Mouse (Mus musculus) midbrain, embryonic 14.5 days (tissue): ENCODE results near the gene Ssna1. TPM values are rescaled to one million over a fixed set of nuclear protein-coding genes. Genes with fewer than 3 reads are reported as not detected.

Source experiments
- ATAC-seq: fragments of 200-750 bp; cut with Nextera tagmentation; 2 replicates; pipeline ENCODE4 v1.8.0; 2017; ENCODE audit warnings: moderate number of reproducible peaks, moderate library complexity; ENCODE audit not compliant: low FRiP score, low TSS enrichment
- DNase-seq: peaks from one replicate; pipeline ENCODE4 v3.0.0-alpha.2; 2015
- H3K27ac ChIP-seq: fragments of 300-500 bp; sonication (generic); replicated peaks from 2 replicates; pipeline ENCODE4 v1.5.1; 2014; ENCODE audit warnings: mild to moderate bottlenecking, low read depth, low read length, moderate library complexity
- H3K27me3 ChIP-seq: fragments of 300-500 bp; sonication (generic); 2 replicates; pipeline ENCODE4 v1.6.1; 2014; ENCODE audit warnings: low read length, control low read depth, mixed read lengths; ENCODE audit not compliant: control insufficient read depth, insufficient read depth
- H3K36me3 ChIP-seq: fragments of 300-500 bp; sonication (generic); 2 replicates; pipeline ENCODE4 v1.6.1; 2014; ENCODE audit warnings: low read length, control low read depth; ENCODE audit not compliant: control insufficient read depth, insufficient read depth
- H3K4me1 ChIP-seq: fragments of 300-500 bp; sonication (generic); 2 replicates; pipeline ENCODE4 v1.6.1; 2014; ENCODE audit warnings: mild to moderate bottlenecking, antibody characterized with exemption, low read length, control low read depth; ENCODE audit not compliant: control insufficient read depth, insufficient read depth
- H3K4me2 ChIP-seq: fragments of 300-500 bp; sonication (generic); 2 replicates; pipeline ENCODE4 v1.6.1; 2014; ENCODE audit warnings: mild to moderate bottlenecking, low read length, moderate library complexity
- H3K4me3 ChIP-seq: fragments of 300-500 bp; sonication (generic); replicated peaks from 2 replicates; pipeline ENCODE4 v1.5.1; 2014; ENCODE audit warnings: low read depth, low read length
- H3K9ac ChIP-seq: fragments of 300-500 bp; sonication (generic); replicated peaks from 2 replicates; pipeline ENCODE4 v1.6.1; 2014; ENCODE audit warnings: mild to moderate bottlenecking, low read length, moderate library complexity
- H3K9me3 ChIP-seq: fragments of 300-500 bp; sonication (generic); 2 replicates; pipeline ENCODE4 v1.6.1; 2016; ENCODE audit warnings: low read length, control low read depth, mixed read lengths; ENCODE audit not compliant: control insufficient read depth
- whole genome bisulfite sequencing: fragments of 180-500 bp; shearing (Covaris S2); extraction: QIAGEN DNeasy Blood & Tissue Kit; methylation state at CpG from one replicate; pipeline ENCODE4 v1.1.7; 2014; 5-methylcytosine and 5-hydroxymethylcytosine counted together
- polyA plus RNA-seq: library from polyadenylated mRNA; unstranded; fragments of >200 nt; fragmentation: Nextera tagmentation; extraction: Ambion mirVana; gene quantifications from 2 replicates; pipeline ENCODE4 v1.2.1, GENCODE M21; 2014

The Ssna1 gene
- polyA plus RNA-seq, 1 experiment from 2014 or later = 196 TPM

GRCm38 (mm10) chr2:25292054-25292544 lies 19.9 kb upstream of the Ssna1 start:
- 0 out of 2 replicates have a peak, but pooled peaks cover 5% of the 10 kb centered on the region for H3K4me1 ChIP-seq
- ATAC-seq = no peak

GRCm38 (mm10) chr2:25291184-25292053 lies 19.2 kb upstream of the Ssna1 start:
- H3K27me3 ChIP-seq = peaks cover 59% of the 10 kb centered on the region
- H3K9ac ChIP-seq = no peak overlapping the region
- peaks cover 8% of the 10 kb centered on the region; the same call in 1 of the 2 replicates for H3K36me3 ChIP-seq
- ATAC-seq (no peak), DNase-seq (no peak)
- H3K27ac ChIP-seq = no peak overlapping the region
- H3K9me3 ChIP-seq = no peaks in the 10 kb centered on the region
- 5% methylated on average over 32 of the region's 32 CpGs for WGBS
- peak overlapping the region; percentile 22; the same call in 1 of the 2 replicates for H3K4me3 ChIP-seq
- H3K4me2 ChIP-seq = peak overlapping the region; percentile 49
- H3K4me1 ChIP-seq = 0 out of 2 replicates have a peak, but pooled peaks cover 5% of the 10 kb centered on the region

More at GRCm38 (mm10) chr2:25292054-25292544, 19.9 kb upstream of the Ssna1 start:
- Histone ChIP-seq H3K36me3 (0 out of 2 replicates have a peak, but pooled peaks cover 7% of the 10 kb centered on the region), H3K4me3 (peak overlapping the region; percentile 18; the same call in 1 of the 2 replicates), H3K27me3 (peaks cover 59% of the 10 kb centered on the region), H3K27ac (no peak overlapping the region), H3K9ac (peak overlapping the region; percentile 39; the same call in 1 of the 2 replicates), H3K4me2 (peak overlapping the region; percentile 42), H3K9me3 (no peaks in the 10 kb centered on the region)
- 4% methylated on average over 42 of the region's 43 CpGs for WGBS
- peak; percentile 20 for DNase-seq

GRCm38 (mm10) chr2:25290816-25291130 lies 18.5 kb upstream of the Ssna1 start:
- whole genome bisulfite sequencing = under 1% methylated on average over 18 of the region's 18 CpGs
- Histone ChIP-seq H3K4me1 (0 out of 2 replicates have a peak, but pooled peaks cover 5% of the 10 kb centered on the region), H3K9me3 (no peaks in the 10 kb centered on the region), H3K27me3 (peaks cover 59% of the 10 kb centered on the region), H3K4me2 (peak overlapping the region; percentile 49), H3K36me3 (peaks cover 11% of the 10 kb centered on the region), H3K4me3 (peak overlapping the region; percentile 22; the same call in 1 of the 2 replicates), H3K9ac (no peak overlapping the region), H3K27ac (no peak overlapping the region)
- ATAC-seq (no peak), DNase-seq (peak; percentile 47)

GRCm38 (mm10) chr2:25290101-25290815 lies 18.0 kb upstream of the Ssna1 start:
- Histone ChIP-seq H3K4me1 (0 out of 2 replicates have a peak, but pooled peaks cover 5% of the 10 kb centered on the region), H3K36me3 (peaks cover 12% of the 10 kb centered on the region), H3K27me3 (peaks cover 59% of the 10 kb centered on the region), H3K4me2 (peak overlapping the region; percentile 49), H3K27ac (no peak overlapping the region), H3K9ac (peak overlapping the region; percentile 36; the same call in 1 of the 2 replicates), H3K4me3 (peak overlapping the region; percentile 22), H3K9me3 (no peaks in the 10 kb centered on the region)
- WGBS = 2% methylated on average over 54 of the region's 54 CpGs
- DNase-seq (peak; percentile 71), ATAC-seq (no peak)

GRCm38 (mm10) chr2:25289651-25290050 lies 17.4 kb upstream of the Ssna1 start, which contains the start of gene Lrrc26:
Lrrc26 (plus strand) TSS chr2:25289915.
- Histone ChIP-seq H3K27ac (no peak within 1 kb of the TSS), H3K9ac (peak within 1 kb of the TSS; percentile 36; the same call in 1 of the 2 replicates), H3K4me3 (peak within 1 kb of the TSS; percentile 22), H3K27me3 (peaks cover 54% of the 10 kb centered on the region), H3K4me1 (0 out of 2 replicates have a peak, but pooled peaks cover 5% of the 10 kb centered on the region), H3K9me3 (no peaks in the 10 kb centered on the region), H3K4me2 (peak within 1 kb of the TSS; percentile 49), H3K36me3 (peaks cover 18% of the 10 kb centered on the region)
- DNase-seq (no peak), ATAC-seq (no peak)
- WGBS = 12% methylated on average over 11 of the region's 11 CpGs

- DNase-seq = no peak
- Histone ChIP-seq H3K9me3 (no peaks in the 10 kb centered on the region), H3K4me2 (no peak overlapping the region), H3K36me3 (peaks cover 26% of the 10 kb centered on the region), H3K27ac (no peak overlapping the region), H3K27me3 (peaks cover 52% of the 10 kb centered on the region), H3K4me1 (0 out of 2 replicates have a peak, but pooled peaks cover 5% of the 10 kb centered on the region), H3K9ac (no peak overlapping the region), H3K4me3 (no peak overlapping the region)
- ATAC-seq = no peak
- WGBS = 80% methylated on average over 7 of the region's 7 CpGs
Measured at GRCm38 (mm10) chr2:25288734-25289345, 16.6 kb upstream of the Ssna1 start.

GRCm38 (mm10) chr2:25287927-25288649 lies 15.8 kb upstream of the Ssna1 start, which contains the start of gene Tmem210:
Tmem210 (plus strand) TSS chr2:25288145.
- no peak for DNase-seq
- no peak for ATAC-seq
- no peak within 1 kb of the TSS for H3K4me3 ChIP-seq
- H3K36me3 ChIP-seq = peaks cover 32% of the 10 kb centered on the region
- peaks cover 45% of the 10 kb centered on the region for H3K27me3 ChIP-seq
- WGBS = 83% methylated on average over 6 of the region's 6 CpGs
- 0 out of 2 replicates have a peak, but pooled peaks cover 5% of the 10 kb centered on the region for H3K4me1 ChIP-seq
- H3K4me2 ChIP-seq = no peak within 1 kb of the TSS
- no peak within 1 kb of the TSS for H3K27ac ChIP-seq
- no peak within 1 kb of the TSS for H3K9ac ChIP-seq
- no peaks in the 10 kb centered on the region for H3K9me3 ChIP-seq
